33 mouse cellular contexts compared by ENCODE assay signal in genomic region chrX:107723541-107723940, GRCm38 (mm10). TPM values are rescaled to one million over a fixed set of nuclear protein-coding genes. Genes with fewer than 3 reads are reported as not detected.
A peak's percentile ranks its signal among the peaks of the same experiment; 100 is the strongest.
DNase-seq lines count a peak whose midpoint lies in the region; ATAC-seq lines count a peak whose summit lies in the region.
"Had no signal": no experiment of that assay in that cellular context is flagged by ENCODE, and none has a peak within 500 bp of the region (broad histone marks: within the 10 kb centered on the region; RNA-seq: fewer than 3 reads in every experiment).

No protein-coding gene starts in this region.

- no peaks in the 10 kb centered on the region for H3K9me3 ChIP-seq in hindbrain, embryonic 10.5 days
- no peaks in the 10 kb centered on the region for H3K9me3 ChIP-seq in hindbrain, embryonic 12.5 days (replicated peaks)
- no peaks in the 10 kb centered on the region for H3K9me3 ChIP-seq in limb, embryonic 11.5 days (ENCODE audit: control insufficient read depth, low read length)
- H3K9me3 ChIP-seq in limb, embryonic 10.5 days (replicated peaks) = no peaks in the 10 kb centered on the region
- H3K9me3 ChIP-seq in limb, embryonic 13.5 days = no peaks in the 10 kb centered on the region
- H3K9me3 ChIP-seq: forebrain, embryonic 13.5 days; liver, embryonic 13.5 days; neural tube, embryonic 12.5 days had no signal

- ATAC-seq in hindbrain, embryonic 12.5 days (ENCODE audit: low FRiP score) = no peak
- ATAC-seq in limb, embryonic 11.5 days (ENCODE audit: insufficient number of reproducible peaks, low FRiP score, low TSS enrichment, low read depth) = peak; percentile 68; the same call in 1 of the 2 replicates
- ATAC-seq in limb, embryonic 13.5 days (ENCODE audit: low FRiP score, low read depth) = 0 out of 2 replicates have a peak, but pooled peaks have one; percentile 5
- ATAC-seq in inflammation-experienced regulatory T-cells, adult 6 months = no peak
- ATAC-seq: forebrain, embryonic 13.5 days; midbrain, embryonic 16.5 days had no signal

- no peak overlapping the region for H3K4me2 ChIP-seq in hindbrain, embryonic 12.5 days (replicated peaks)
- H3K4me2 ChIP-seq in limb, embryonic 11.5 days (ENCODE audit: low read depth, severe bottlenecking) = no peak overlapping the region
- H3K4me2 ChIP-seq in limb, embryonic 13.5 days (replicated peaks) = no peak overlapping the region
- H3K4me2 ChIP-seq: forebrain, embryonic 13.5 days; heart, embryonic 11.5 days; hindbrain, embryonic 14.5 days; liver, embryonic 13.5 days; neural tube, embryonic 12.5 days had no signal

- H3K9ac ChIP-seq in hindbrain, embryonic 12.5 days = no peak overlapping the region
- no peak overlapping the region for H3K9ac ChIP-seq in limb, embryonic 11.5 days (ENCODE audit: low read length)
- no peak overlapping the region for H3K9ac ChIP-seq in limb, embryonic 13.5 days
- H3K9ac ChIP-seq: forebrain, embryonic 13.5 days; hindbrain, embryonic 14.5 days; liver, embryonic 13.5 days; neural tube, embryonic 12.5 days had no signal

- no peaks in the 10 kb centered on the region for H3K4me1 ChIP-seq in hindbrain, embryonic 10.5 days (replicated peaks)
- H3K4me1 ChIP-seq in hindbrain, embryonic 12.5 days = no peaks in the 10 kb centered on the region
- no peaks in the 10 kb centered on the region for H3K4me1 ChIP-seq in limb, embryonic 11.5 days (ENCODE audit: control insufficient read depth, insufficient read depth, low read length)
- H3K4me1 ChIP-seq in limb, embryonic 10.5 days = no peaks in the 10 kb centered on the region
- no peaks in the 10 kb centered on the region for H3K4me1 ChIP-seq in limb, embryonic 13.5 days
- H3K4me1 ChIP-seq: forebrain, embryonic 13.5 days; liver, embryonic 13.5 days; neural tube, embryonic 12.5 days had no signal

- no peak overlapping the region for H3K4me3 ChIP-seq in hindbrain, embryonic 10.5 days
- no peak overlapping the region for H3K4me3 ChIP-seq in hindbrain, embryonic 12.5 days
- H3K4me3 ChIP-seq in limb, embryonic 11.5 days (ENCODE audit: low read depth, low read length) = no peak overlapping the region
- no peak overlapping the region for H3K4me3 ChIP-seq in limb, embryonic 10.5 days
- H3K4me3 ChIP-seq in limb, embryonic 13.5 days = no peak overlapping the region
- H3K4me3 ChIP-seq: forebrain, embryonic 13.5 days; gastrocnemius, adult 2 months; liver, embryonic 13.5 days; neural tube, embryonic 12.5 days had no signal

- no peak overlapping the region for H3K27ac ChIP-seq in hindbrain, embryonic 10.5 days
- no peak overlapping the region for H3K27ac ChIP-seq in hindbrain, embryonic 12.5 days
- H3K27ac ChIP-seq in limb, embryonic 11.5 days (replicated peaks; ENCODE audit: low read depth, low read length) = no peak overlapping the region
- H3K27ac ChIP-seq in limb, embryonic 10.5 days = no peak overlapping the region
- no peak overlapping the region for H3K27ac ChIP-seq in limb, embryonic 13.5 days
- H3K27ac ChIP-seq: forebrain, embryonic 13.5 days; gastrocnemius, adult 2 months; hindbrain, embryonic 14.5 days; liver, embryonic 13.5 days; macrophage; neural tube, embryonic 12.5 days had no signal

- peak; percentile 5 for DNase-seq in hindbrain, embryonic 10.5 days (ENCODE audit: low spot score)
- peak; percentile 21 for DNase-seq in limb, embryonic 11.5 days (ENCODE audit: low spot score)
- DNase-seq in limb, embryonic 10.5 days (ENCODE audit: low spot score) = no peak
- DNase-seq in embryo, embryonic 9.5 days (ENCODE audit: extremely low spot score) = peak; percentile 13
- DNase-seq in right cerebral cortex, postnatal 14 days = no peak
- DNase-seq: adrenal gland, postnatal 10 days; cerebellum, adult 8-10 months; cerebellum, postnatal 25 days; gastrocnemius, adult 2 months; gastrocnemius, postnatal 36 days; heart, adult 18-20 months; heart, postnatal 36 days; kidney, adult 18-20 months; kidney, postnatal 4 days; left cerebral cortex, postnatal 4 days; liver, embryonic 13.5 days; lung, adult 2 months; lung, postnatal 10 days; right cerebral cortex, postnatal 25 days; thymus, postnatal 14 days had no signal

- H3K27me3 ChIP-seq in hindbrain, embryonic 10.5 days (ENCODE audit: insufficient read depth, poor library complexity, severe bottlenecking) = no peaks in the 10 kb centered on the region
- H3K27me3 ChIP-seq in hindbrain, embryonic 12.5 days = no peaks in the 10 kb centered on the region
- no peaks in the 10 kb centered on the region for H3K27me3 ChIP-seq in limb, embryonic 11.5 days (ENCODE audit: control insufficient read depth, insufficient read depth, low read length)
- H3K27me3 ChIP-seq in limb, embryonic 10.5 days (ENCODE audit: low read depth, poor library complexity, severe bottlenecking) = no peaks in the 10 kb centered on the region
- no peaks in the 10 kb centered on the region for H3K27me3 ChIP-seq in limb, embryonic 13.5 days
- H3K27me3 ChIP-seq: CH12.LX; forebrain, embryonic 13.5 days; liver, embryonic 13.5 days; neural tube, embryonic 12.5 days had no signal

- H3K36me3 ChIP-seq in hindbrain, embryonic 10.5 days = no peaks in the 10 kb centered on the region
- H3K36me3 ChIP-seq in hindbrain, embryonic 12.5 days = no peaks in the 10 kb centered on the region
- H3K36me3 ChIP-seq in limb, embryonic 11.5 days (ENCODE audit: control insufficient read depth, insufficient read depth, low read length) = no peaks in the 10 kb centered on the region
- H3K36me3 ChIP-seq in limb, embryonic 10.5 days = no peaks in the 10 kb centered on the region
- no peaks in the 10 kb centered on the region for H3K36me3 ChIP-seq in limb, embryonic 13.5 days
- H3K36me3 ChIP-seq: liver, embryonic 13.5 days; neural tube, embryonic 12.5 days had no signal

- 31% methylated on average over 1 of the region's 1 CpGs for WGBS in hindbrain, embryonic 10.5 days
- 36% methylated on average over 1 of the region's 1 CpGs for WGBS in hindbrain, embryonic 12.5 days
- WGBS in limb, embryonic 11.5 days = 36% methylated on average over 1 of the region's 1 CpGs
- WGBS in limb, embryonic 10.5 days = 30% methylated on average over 1 of the region's 1 CpGs
- 23% methylated on average over 1 of the region's 1 CpGs for WGBS in limb, embryonic 13.5 days

RNA-seq across cellular contexts. Expression of gene Tbx22, which starts 55.8 kb away (rescaled TPM):
- 0.31 TPM in 1 of 2 replicates, not detected in the other for polyA plus RNA-seq in hindbrain, embryonic 10.5 days (2016; fragmentation: Nextera tagmentation; extraction: Ambion mirVana)
- 0.33 and 0.44 TPM in 2 replicates for polyA plus RNA-seq in hindbrain, embryonic 12.5 days (2016; fragmentation: Nextera tagmentation; extraction: Ambion mirVana)
- polyA plus RNA-seq in limb, embryonic 11.5 days (2014; fragmentation: Nextera tagmentation; extraction: Ambion mirVana) = 1.0 and 1.1 TPM in 2 replicates
- polyA plus RNA-seq in limb, embryonic 10.5 days (2016; fragmentation: Nextera tagmentation; extraction: Ambion mirVana) = 0.40 and 0.54 TPM in 2 replicates
- polyA plus RNA-seq in limb, embryonic 13.5 days (2015; fragmentation: Nextera tagmentation; extraction: Ambion mirVana) = 0.43 and 0.48 TPM in 2 replicates
- polyA plus RNA-seq in inflammation-experienced regulatory T-cells, adult 6 months (2017; shearing (Covaris generic)) = not detected
- polyA plus RNA-seq: C2C12; forebrain, embryonic 13.5 days; heart, embryonic 11.5 days; liver, embryonic 13.5 days; lung, adult 2 months; macrophage; stomach, embryonic 16.5 days; urinary bladder, adult 2 months had no signal

Comparison
In these comparisons a context has a peak if more than half of its experiments do, and no peak if none do; other contexts are left out.
1. DNase-seq: peak in hindbrain, embryonic 10.5 days (single experiment), limb, embryonic 11.5 days (single experiment) and embryo, embryonic 9.5 days (single experiment); none in limb, embryonic 10.5 days (single experiment) and right cerebral cortex, postnatal 14 days (single experiment).
2. ATAC-seq: peak in limb, embryonic 11.5 days (single experiment) and limb, embryonic 13.5 days (single experiment); none in hindbrain, embryonic 12.5 days (single experiment) and inflammation-experienced regulatory T-cells, adult 6 months (single experiment).